Mouse (Mus musculus): ENCODE measurements at regions not wholly inside any gene's neighbourhood (a gene's known extent, or its start where the extent isn't known, plus 50 kb on each side); places are given as distances from the start of the nearest gene placed in this dataset.

DNA sequence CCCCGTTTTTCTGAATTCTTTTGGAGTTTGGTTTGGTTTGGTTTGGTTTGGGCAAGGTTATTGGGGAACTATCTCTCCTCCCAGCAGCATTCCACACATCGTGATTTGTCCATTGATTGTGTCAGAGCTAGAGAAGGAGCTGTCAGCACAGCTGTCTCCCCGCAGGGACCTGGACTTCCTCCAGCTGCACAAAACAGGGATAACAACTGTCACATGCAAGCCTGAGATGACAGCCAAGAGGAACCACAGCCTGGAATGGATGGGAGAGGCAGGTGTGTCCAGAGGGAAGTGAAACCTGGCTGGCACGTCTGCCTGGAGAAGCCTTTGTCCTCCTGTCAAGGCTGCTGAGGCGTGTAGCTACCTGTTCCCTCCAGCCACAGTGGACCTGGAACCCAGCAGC lies 274.5 kb upstream of the Sulf2 start:
- H3K27ac ChIP-seq (ENCODE audit: low read depth, low read length) = no peak overlapping the region
- WGBS = 54% methylated on average over 5 of the region's 5 CpGs
- H3K9ac ChIP-seq = no peak overlapping the region
- H3K9me3 ChIP-seq (ENCODE audit: low read length) = no peaks in the 10 kb centered on the region
- H3K4me3 ChIP-seq (ENCODE audit: low read depth, low read length) = no peak overlapping the region
- no peak overlapping the region for H3K4me2 ChIP-seq (ENCODE audit: low read depth)
- no peaks in the 10 kb centered on the region for H3K36me3 ChIP-seq (ENCODE audit: insufficient read depth)
- no peak for TF ChIP-seq CTCF (IDR thresholded peaks at IDR 0.05; ENCODE audit: low read depth)
- DNase-seq (no peak), ATAC-seq (no peak)
- 0 out of 2 replicates have a peak, but pooled peaks cover 4% of the 10 kb centered on the region for H3K27me3 ChIP-seq (ENCODE audit: insufficient read depth, low read length)
- peaks cover 21% of the 10 kb centered on the region for H3K4me1 ChIP-seq (ENCODE audit: insufficient read depth)

DNA sequence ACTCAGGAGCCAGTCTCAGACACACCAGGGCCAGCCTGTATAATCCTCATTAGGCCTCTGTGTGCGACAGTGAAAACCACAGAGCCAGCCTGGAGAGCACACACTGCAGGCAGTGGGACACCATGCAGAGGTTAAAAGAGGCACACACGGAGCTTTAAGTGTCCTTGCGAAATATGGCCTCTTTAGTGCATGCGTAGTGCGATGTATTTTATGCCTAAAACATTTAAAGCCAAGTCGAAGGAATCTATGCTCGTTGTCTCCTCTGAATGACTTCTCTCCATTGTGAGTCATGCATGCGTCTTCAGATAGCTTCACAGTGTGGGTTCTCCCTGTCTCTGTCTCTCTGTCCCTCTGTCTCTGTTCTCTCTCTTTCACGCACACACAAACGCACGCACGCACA lies 274.0 kb upstream of the Sulf2 start:
- Histone ChIP-seq H3K4me2 (ENCODE audit: low read depth) (no peak overlapping the region), H3K27me3 (ENCODE audit: insufficient read depth, low read length) (0 out of 2 replicates have a peak, but pooled peaks cover 4% of the 10 kb centered on the region), H3K4me1 (ENCODE audit: insufficient read depth) (peaks cover 17% of the 10 kb centered on the region), H3K36me3 (ENCODE audit: insufficient read depth) (no peaks in the 10 kb centered on the region), H3K27ac (ENCODE audit: low read depth, low read length) (no peak overlapping the region), H3K4me3 (ENCODE audit: low read depth, low read length) (no peak overlapping the region), H3K9ac (no peak overlapping the region), H3K9me3 (ENCODE audit: low read length) (no peaks in the 10 kb centered on the region)
- no peak for DNase-seq
- no peak for ATAC-seq
- no peak for TF ChIP-seq CTCF (IDR thresholded peaks at IDR 0.05; ENCODE audit: low read depth)
- WGBS = 80% methylated on average over 12 of the region's 12 CpGs

DNA sequence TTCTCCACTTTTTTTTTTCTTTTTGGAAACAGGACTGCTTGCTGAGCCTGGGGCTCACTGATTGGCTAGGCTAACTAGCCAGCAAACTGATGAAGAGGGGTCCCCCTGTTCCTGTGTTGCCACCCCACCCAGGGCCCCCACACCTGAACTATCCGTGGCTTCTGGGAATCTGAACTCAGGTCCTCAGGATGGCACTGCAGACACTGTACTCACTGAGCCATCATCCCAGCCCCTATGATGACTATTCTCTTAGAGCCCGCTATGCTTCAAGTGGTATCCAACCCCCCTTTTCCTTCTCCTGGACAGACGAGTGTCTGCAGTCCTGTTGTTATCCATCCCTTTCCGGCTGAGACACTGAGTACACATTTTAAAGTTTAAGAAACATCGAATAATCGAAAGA lies 271.9 kb upstream of the Sulf2 start:
- H3K4me2 ChIP-seq (ENCODE audit: low read depth) = no peak overlapping the region
- DNase-seq = no peak
- no peaks in the 10 kb centered on the region for H3K9me3 ChIP-seq (ENCODE audit: low read length)
- H3K4me3 ChIP-seq (ENCODE audit: low read depth, low read length) = no peak overlapping the region
- no peak overlapping the region for H3K9ac ChIP-seq
- H3K36me3 ChIP-seq (ENCODE audit: insufficient read depth) = no peaks in the 10 kb centered on the region
- H3K4me1 ChIP-seq (ENCODE audit: insufficient read depth) = 0 out of 2 replicates have a peak, but pooled peaks cover 4% of the 10 kb centered on the region
- H3K27ac ChIP-seq (ENCODE audit: low read depth, low read length) = no peak overlapping the region
- H3K27me3 ChIP-seq (ENCODE audit: insufficient read depth, low read length) = peaks cover 4% of the 10 kb centered on the region; the same call in 1 of the 2 replicates
- TF ChIP-seq CTCF (IDR thresholded peaks at IDR 0.05; ENCODE audit: low read depth) = no peak
- ATAC-seq = no peak
- 68% methylated on average over 6 of the region's 6 CpGs for WGBS

GRCm38 (mm10) chr2:166426960-166427359 lies 271.5 kb upstream of the Sulf2 start:
- Histone ChIP-seq H3K4me2 (ENCODE audit: low read depth) (no peak overlapping the region), H3K9me3 (ENCODE audit: low read length) (no peaks in the 10 kb centered on the region), H3K27me3 (ENCODE audit: insufficient read depth, low read length) (peaks cover 4% of the 10 kb centered on the region; the same call in 1 of the 2 replicates), H3K9ac (no peak overlapping the region), H3K4me1 (ENCODE audit: insufficient read depth) (0 out of 2 replicates have a peak, but pooled peaks cover 4% of the 10 kb centered on the region), H3K4me3 (ENCODE audit: low read depth, low read length) (no peak overlapping the region), H3K27ac (ENCODE audit: low read depth, low read length) (no peak overlapping the region), H3K36me3 (ENCODE audit: insufficient read depth) (no peaks in the 10 kb centered on the region)
- WGBS = 45% methylated on average over 10 of the region's 10 CpGs
- no peak for DNase-seq
- no peak for ATAC-seq
- no peak for TF ChIP-seq CTCF (IDR thresholded peaks at IDR 0.05; ENCODE audit: low read depth)

DNA sequence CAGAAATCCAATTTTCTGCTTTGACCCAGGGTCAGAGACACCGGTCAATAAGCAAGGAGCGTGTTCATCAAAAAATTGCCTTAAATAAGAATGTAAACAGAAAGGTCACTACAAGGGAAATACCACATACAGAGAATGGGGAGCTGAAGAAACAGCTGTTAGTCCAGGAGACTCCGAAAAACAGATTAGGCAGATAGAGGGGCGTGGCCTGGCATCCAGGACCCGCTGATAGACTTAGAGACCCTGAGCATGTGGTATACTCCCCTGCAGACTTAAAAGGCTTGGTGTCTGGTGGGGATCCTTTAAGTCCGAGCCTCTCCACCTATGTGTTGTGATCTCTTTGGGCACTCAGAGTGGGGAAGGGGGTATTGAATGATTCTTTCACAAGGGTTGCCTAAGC lies 271.0 kb upstream of the Sulf2 start:
- TF ChIP-seq CTCF (IDR thresholded peaks at IDR 0.05; ENCODE audit: low read depth) = no peak
- DNase-seq (no peak), ATAC-seq (no peak)
- Histone ChIP-seq H3K36me3 (ENCODE audit: insufficient read depth) (no peaks in the 10 kb centered on the region), H3K4me3 (ENCODE audit: low read depth, low read length) (no peak overlapping the region), H3K9ac (no peak overlapping the region), H3K4me1 (ENCODE audit: insufficient read depth) (0 out of 2 replicates have a peak, but pooled peaks cover 4% of the 10 kb centered on the region), H3K4me2 (ENCODE audit: low read depth) (no peak overlapping the region), H3K27ac (ENCODE audit: low read depth, low read length) (no peak overlapping the region), H3K9me3 (ENCODE audit: low read length) (no peaks in the 10 kb centered on the region), H3K27me3 (ENCODE audit: insufficient read depth, low read length) (peaks cover 4% of the 10 kb centered on the region; the same call in 1 of the 2 replicates)
- 63% methylated on average over 6 of the region's 6 CpGs for WGBS

DNA sequence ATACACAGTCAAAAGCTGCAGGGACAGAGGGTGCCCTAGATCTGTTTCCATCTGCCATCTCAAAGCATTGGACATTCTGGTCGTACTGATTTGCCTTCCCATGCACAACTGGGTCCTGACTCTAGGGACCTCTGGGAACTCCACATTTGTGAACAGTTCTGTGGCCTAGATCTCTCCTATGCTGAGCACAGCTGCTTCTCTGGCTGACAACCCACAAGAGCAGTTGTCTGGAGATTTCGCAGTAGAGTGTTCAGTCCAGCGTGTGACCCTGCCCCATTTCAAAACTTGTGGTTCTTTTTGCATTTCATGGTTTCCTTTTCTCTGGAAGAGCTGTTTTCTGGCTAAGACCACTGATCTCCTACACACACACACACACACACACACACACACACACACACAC lies 269.7 kb upstream of the Sulf2 start:
- Histone ChIP-seq H3K27me3 (ENCODE audit: insufficient read depth, low read length) (peaks cover 4% of the 10 kb centered on the region; the same call in 1 of the 2 replicates), H3K36me3 (ENCODE audit: insufficient read depth) (no peaks in the 10 kb centered on the region), H3K27ac (ENCODE audit: low read depth, low read length) (no peak overlapping the region), H3K4me3 (ENCODE audit: low read depth, low read length) (no peak overlapping the region), H3K4me2 (ENCODE audit: low read depth) (no peak overlapping the region), H3K9me3 (ENCODE audit: low read length) (no peaks in the 10 kb centered on the region), H3K4me1 (ENCODE audit: insufficient read depth) (0 out of 2 replicates have a peak, but pooled peaks cover 3% of the 10 kb centered on the region), H3K9ac (no peak overlapping the region)
- DNase-seq = no peak
- ATAC-seq = no peak
- TF ChIP-seq CTCF (IDR thresholded peaks at IDR 0.05; ENCODE audit: low read depth) = no peak
- 92% methylated on average over 3 of the region's 3 CpGs for WGBS

- ATAC-seq = no peak
- no peak overlapping the region for H3K4me3 ChIP-seq (ENCODE audit: low read depth, low read length)
- 25% methylated on average over 6 of the region's 6 CpGs for WGBS
- H3K36me3 ChIP-seq (ENCODE audit: insufficient read depth) = no peaks in the 10 kb centered on the region
- TF ChIP-seq CTCF (IDR thresholded peaks at IDR 0.05; ENCODE audit: low read depth) = no peak
- peaks cover 4% of the 10 kb centered on the region; the same call in 1 of the 2 replicates for H3K27me3 ChIP-seq (ENCODE audit: insufficient read depth, low read length)
- no peak overlapping the region for H3K4me2 ChIP-seq (ENCODE audit: low read depth)
- H3K9ac ChIP-seq = no peak overlapping the region
- H3K27ac ChIP-seq (ENCODE audit: low read depth, low read length) = no peak overlapping the region
- no peaks in the 10 kb centered on the region for H3K9me3 ChIP-seq (ENCODE audit: low read length)
- no peak for DNase-seq
- no peaks in the 10 kb centered on the region for H3K4me1 ChIP-seq (ENCODE audit: insufficient read depth)
Observed at GRCm38 (mm10) chr2:166423132-166423660, 267.7 kb upstream of the Sulf2 start.

All from forebrain, postnatal 0 days (tissue).